Mouse (Mus musculus) limb, embryonic 14.5 days (tissue): ENCODE measurements around the gene Axdnd1. TPM values are rescaled to one million over a fixed set of nuclear protein-coding genes. Genes with fewer than 3 reads are reported as not detected.

ENCODE experiments used
- ATAC-seq: fragments of 200-750 bp; cut with Nextera tagmentation; 2 replicates; pipeline ENCODE4 v1.8.0; 2017; ENCODE audit warnings: low read depth, moderate number of reproducible peaks, moderate TSS enrichment; ENCODE audit not compliant: low FRiP score
- DNase-seq: peaks from one replicate; pipeline ENCODE4 v3.0.0-alpha.2; 2015; ENCODE audit warnings: low spot score
- H3K27ac ChIP-seq: fragments of 300-500 bp; sonication (generic); replicated peaks from 2 replicates; pipeline ENCODE4 v1.5.1; 2014; ENCODE audit warnings: low read depth, mild to moderate bottlenecking, low read length, moderate library complexity, mixed read lengths
- H3K27me3 ChIP-seq: fragments of 300-500 bp; sonication (generic); 2 replicates; pipeline ENCODE4 v1.6.1; 2014; ENCODE audit warnings: low read length, mixed read lengths; ENCODE audit not compliant: control insufficient read depth, insufficient read depth
- H3K36me3 ChIP-seq: fragments of 300-500 bp; sonication (generic); 2 replicates; pipeline ENCODE4 v1.6.1; 2014; ENCODE audit warnings: mild to moderate bottlenecking, low read length, moderate library complexity, mixed read lengths; ENCODE audit not compliant: control insufficient read depth, insufficient read depth
- H3K4me1 ChIP-seq: fragments of 300-500 bp; sonication (generic); 2 replicates; pipeline ENCODE4 v1.6.1; 2014; ENCODE audit warnings: antibody characterized with exemption, low read length, mixed read lengths; ENCODE audit not compliant: control insufficient read depth, insufficient read depth
- H3K4me2 ChIP-seq: fragments of 300-500 bp; sonication (generic); replicated peaks from 2 replicates; pipeline ENCODE4 v1.6.1; 2014; ENCODE audit warnings: low read depth, mild to moderate bottlenecking, low read length, moderate library complexity; ENCODE audit not compliant: severe bottlenecking
- H3K4me3 ChIP-seq: fragments of 300-500 bp; sonication (generic); replicated peaks from 2 replicates; pipeline ENCODE4 v1.5.1; 2014; ENCODE audit warnings: low read length
- H3K9ac ChIP-seq: fragments of 300-500 bp; sonication (generic); 2 replicates; pipeline ENCODE4 v1.6.1; 2014; ENCODE audit warnings: mild to moderate bottlenecking, low read depth, low read length, moderate library complexity; ENCODE audit not compliant: severe bottlenecking
- H3K9me3 ChIP-seq: fragments of 300-500 bp; sonication (generic); 2 replicates; pipeline ENCODE4 v1.6.1; 2016; ENCODE audit warnings: low read length; ENCODE audit not compliant: control insufficient read depth
- POLR2A ChIP-seq: fragments of 200-500 bp; IDR thresholded peaks from 2 replicates; pipeline ENCODE4 v1.8.0; 2012; ENCODE audit warnings: inconsistent platforms, mild to moderate bottlenecking, moderate library complexity, borderline replicate concordance; ENCODE audit not compliant: insufficient read depth, insufficient read length; ENCODE audit errors: extremely low read depth
- WGBS: fragments of 180-500 bp; shearing (Covaris S2); extraction: QIAGEN DNeasy Blood & Tissue Kit; methylation state at CpG from one replicate; pipeline ENCODE4 v1.1.7; 2014; 5-methylcytosine and 5-hydroxymethylcytosine counted together
- polyA plus RNA-seq, 2 experiments: library from polyadenylated mRNA; depleted of rRNA in 1 of 2; stranded (reverse) in 1 of 2; unstranded in 1 of 2; fragments of >200 nt; fragmentation: Nextera tagmentation in 1 of 2; extraction: Ambion mirVana in 1 of 2; gene quantifications; 2 replicates each; pipeline versions ENCODE4 v1.2.1 to v1.2.3; 2012 to 2014

Gene Axdnd1
- polyA plus RNA-seq, 2 experiments, result 0.39 TPM; not detected in 1

- WGBS, result 54% methylated on average over 9 of the region's 9 CpGs
- no peak for TF ChIP-seq POLR2A
- no peaks in the 10 kb centered on the region for H3K36me3 ChIP-seq
- H3K27ac ChIP-seq, result no peak overlapping the region
- H3K27me3 ChIP-seq, result no peaks in the 10 kb centered on the region
- H3K4me3 ChIP-seq, result no peak overlapping the region
- no peak for DNase-seq
- no peak overlapping the region for H3K4me2 ChIP-seq
- no peaks in the 10 kb centered on the region for H3K9me3 ChIP-seq
- H3K4me1 ChIP-seq, result no peaks in the 10 kb centered on the region
- ATAC-seq, result no peak
- no peak overlapping the region for H3K9ac ChIP-seq
Measured at GRCm38 (mm10) chr1:156284851-156285540, 136.0 kb downstream of the Axdnd1 start.

GRCm38 (mm10) chr1:156284207-156284606 is 136.8 kb downstream of the Axdnd1 start:
- 77% methylated on average over 10 of the region's 10 CpGs for WGBS
- no peak for ATAC-seq
- H3K4me3 ChIP-seq, result no peak overlapping the region
- no peaks in the 10 kb centered on the region for H3K36me3 ChIP-seq
- TF ChIP-seq POLR2A, result no peak
- H3K9ac ChIP-seq, result no peak overlapping the region
- no peaks in the 10 kb centered on the region for H3K4me1 ChIP-seq
- no peaks in the 10 kb centered on the region for H3K9me3 ChIP-seq
- no peak for DNase-seq
- H3K27me3 ChIP-seq, result no peaks in the 10 kb centered on the region
- H3K27ac ChIP-seq, result no peak overlapping the region
- no peak overlapping the region for H3K4me2 ChIP-seq

- H3K27ac ChIP-seq, result no peak overlapping the region
- H3K9ac ChIP-seq, result no peak overlapping the region
- no peak for DNase-seq
- H3K27me3 ChIP-seq, result no peaks in the 10 kb centered on the region
- no peaks in the 10 kb centered on the region for H3K4me1 ChIP-seq
- no peak overlapping the region for H3K4me2 ChIP-seq
- H3K36me3 ChIP-seq, result no peaks in the 10 kb centered on the region
- no peaks in the 10 kb centered on the region for H3K9me3 ChIP-seq
- H3K4me3 ChIP-seq, result no peak overlapping the region
- no peak for TF ChIP-seq POLR2A
- 75% methylated on average over 7 of the region's 7 CpGs for WGBS
- ATAC-seq, result no peak
Measured at GRCm38 (mm10) chr1:156280131-156280530, 140.8 kb downstream of the Axdnd1 start.

- Histone ChIP-seq H3K4me2 (no peak overlapping the region), H3K4me1 (no peaks in the 10 kb centered on the region), H3K9ac (no peak overlapping the region), H3K4me3 (no peak overlapping the region), H3K27ac (no peak overlapping the region), H3K36me3 (no peaks in the 10 kb centered on the region), H3K27me3 (no peaks in the 10 kb centered on the region), H3K9me3 (no peaks in the 10 kb centered on the region)
- no peak for TF ChIP-seq POLR2A
- 54% methylated on average over 7 of the region's 7 CpGs for WGBS
- ATAC-seq (no peak), DNase-seq (no peak)
Measured at GRCm38 (mm10) chr1:156273647-156274046, 147.3 kb downstream of the Axdnd1 start.

Other genes with a start within 250 kb of the Axdnd1 start
- gene Fam163a, start 216.1 kb downstream of the Axdnd1 start, polyA plus RNA-seq (2012; rRNA removed), result 0.96 and 1.1 TPM in 2 replicates
- gene Fam163a, start 216.1 kb downstream of the Axdnd1 start, polyA plus RNA-seq (2014; fragmentation: Nextera tagmentation; extraction: Ambion mirVana), result 1.0 and 2.2 TPM in 2 replicates
- gene Tdrd5, start 117.5 kb downstream of the Axdnd1 start, polyA plus RNA-seq (2012; rRNA removed), result 0.20 and 0.22 TPM in 2 replicates
- gene Tdrd5, start 117.5 kb downstream of the Axdnd1 start, polyA plus RNA-seq (2014; fragmentation: Nextera tagmentation; extraction: Ambion mirVana), result 0.12 and 0.36 TPM in 2 replicates
- gene Nphs2, start 110.4 kb downstream of the Axdnd1 start, polyA plus RNA-seq (2012; rRNA removed), result 0.03 and 0.08 TPM in 2 replicates
- 0.10 and 0.23 TPM in 2 replicates for gene Nphs2, start 110.4 kb downstream of the Axdnd1 start, polyA plus RNA-seq (2014; fragmentation: Nextera tagmentation; extraction: Ambion mirVana)
- gene Gm2000, start 55.1 kb downstream of the Axdnd1 start, polyA plus RNA-seq (2012; rRNA removed), result 53.6 and 66.6 TPM in 2 replicates
- gene Gm2000, start 55.1 kb downstream of the Axdnd1 start, polyA plus RNA-seq (2014; fragmentation: Nextera tagmentation; extraction: Ambion mirVana), result 945 and 958 TPM in 2 replicates
- gene Soat1, start 53.2 kb upstream of the Axdnd1 start, polyA plus RNA-seq (2012; rRNA removed), result 23.1 and 39.5 TPM in 2 replicates
- 19.1 and 21.3 TPM in 2 replicates for gene Soat1, start 53.2 kb upstream of the Axdnd1 start, polyA plus RNA-seq (2014; fragmentation: Nextera tagmentation; extraction: Ambion mirVana)
- 6.0 and 7.0 TPM in 2 replicates for gene Gm10031, start 102.9 kb upstream of the Axdnd1 start, polyA plus RNA-seq (2012; rRNA removed)
- gene Gm10031, start 102.9 kb upstream of the Axdnd1 start, polyA plus RNA-seq (2014; fragmentation: Nextera tagmentation; extraction: Ambion mirVana), result 0.32 and 0.73 TPM in 2 replicates
- gene Abl2, start 137.6 kb upstream of the Axdnd1 start, polyA plus RNA-seq (2012; rRNA removed), result 10.2 and 10.9 TPM in 2 replicates
- 6.2 and 6.9 TPM in 2 replicates for gene Abl2, start 137.6 kb upstream of the Axdnd1 start, polyA plus RNA-seq (2014; fragmentation: Nextera tagmentation; extraction: Ambion mirVana)